Mouse (Mus musculus) testis, postnatal 10 days (tissue): Measurements from ENCODE around the gene Ackr4.
A peak's percentile ranks its signal among the peaks of the same experiment; 100 is the strongest.

Source experiments
- DNase-seq: peaks from one replicate; pipeline ENCODE4 v3.0.0; 2021; ENCODE audit warnings: low spot score

The Ackr4 gene

DNA sequence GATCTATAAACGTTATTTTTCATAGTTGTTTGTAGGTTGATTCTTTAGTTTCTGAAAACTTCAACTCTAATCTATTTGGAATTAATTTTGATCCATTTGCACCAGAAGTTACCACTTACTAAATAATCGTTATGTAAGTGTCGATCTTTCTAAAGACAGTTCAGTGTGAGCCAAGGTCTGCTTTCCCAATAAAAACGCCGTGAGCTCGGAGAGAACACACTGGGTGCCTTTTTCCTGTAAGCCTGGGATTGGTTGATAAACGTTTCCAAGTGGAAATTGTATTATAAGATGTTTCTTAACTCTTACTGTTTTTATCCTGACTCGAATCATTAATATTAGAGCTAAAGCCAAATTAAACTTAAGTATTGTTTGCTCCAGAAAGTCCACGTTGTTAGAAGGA, 19.8 kb downstream of the Ackr4 start:
- no peak for DNase-seq

DNA sequence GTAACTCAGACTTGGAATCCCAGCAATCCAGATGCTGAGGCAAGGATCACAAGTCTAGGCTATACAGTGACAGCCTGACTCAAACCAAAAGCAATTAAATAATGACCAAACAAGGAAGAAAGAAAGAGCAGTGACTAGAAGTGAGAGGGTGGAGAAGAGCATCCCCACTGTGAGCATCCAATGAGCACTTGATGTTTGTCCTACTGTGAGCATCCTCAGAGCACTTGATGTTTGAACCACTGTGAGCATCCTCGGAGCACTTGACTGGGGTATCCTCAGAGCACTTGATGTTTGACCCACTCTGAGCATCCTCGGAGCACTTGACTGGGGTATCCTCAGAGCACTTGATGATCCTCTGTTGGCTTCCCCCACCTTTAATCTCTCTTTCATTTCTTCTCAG, 21.7 kb downstream of the Ackr4 start:
- no peak for DNase-seq

DNA sequence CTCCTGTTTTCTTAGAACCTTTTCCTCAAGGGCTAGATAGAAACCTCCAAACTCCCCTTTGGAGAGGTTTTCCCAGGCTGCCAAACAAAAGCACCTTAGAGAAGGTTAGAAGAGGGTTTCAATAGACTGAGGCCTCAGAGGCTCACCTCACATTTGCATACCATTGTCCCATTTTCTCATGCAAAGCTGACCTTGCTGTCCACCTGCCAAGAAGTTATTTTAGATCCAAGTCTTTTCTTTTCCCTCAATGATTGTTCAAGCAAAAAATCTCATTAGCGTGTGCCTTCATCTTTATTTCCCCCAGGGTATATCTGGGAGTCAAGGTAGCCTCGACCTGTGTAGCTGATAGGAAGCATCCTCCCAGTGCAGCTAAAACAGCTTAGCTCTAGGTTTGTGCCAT, 23.8 kb downstream of the Ackr4 start:
- DNase-seq, result no peak

DNA sequence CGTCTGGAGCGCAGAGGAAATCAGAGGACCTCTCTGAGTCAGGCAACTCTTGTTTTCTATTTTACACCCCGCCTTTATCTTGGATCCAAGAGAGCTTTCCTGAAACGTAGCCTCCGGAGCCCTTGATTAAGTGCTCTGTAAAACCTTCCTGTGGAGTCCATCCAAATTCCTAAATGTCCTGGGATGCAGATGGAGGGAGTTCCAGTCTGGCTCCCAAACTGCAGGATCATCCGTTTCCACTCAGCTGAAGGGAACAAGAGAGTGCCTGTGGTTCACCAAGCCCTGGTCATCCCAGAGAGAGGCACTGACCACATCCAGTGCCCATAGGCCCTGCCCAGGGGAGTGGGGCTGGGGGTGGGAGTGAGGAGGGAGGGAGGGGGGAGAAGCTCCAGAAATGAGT, 24.4 kb downstream of the Ackr4 start:
- DNase-seq, result no peak

DNA sequence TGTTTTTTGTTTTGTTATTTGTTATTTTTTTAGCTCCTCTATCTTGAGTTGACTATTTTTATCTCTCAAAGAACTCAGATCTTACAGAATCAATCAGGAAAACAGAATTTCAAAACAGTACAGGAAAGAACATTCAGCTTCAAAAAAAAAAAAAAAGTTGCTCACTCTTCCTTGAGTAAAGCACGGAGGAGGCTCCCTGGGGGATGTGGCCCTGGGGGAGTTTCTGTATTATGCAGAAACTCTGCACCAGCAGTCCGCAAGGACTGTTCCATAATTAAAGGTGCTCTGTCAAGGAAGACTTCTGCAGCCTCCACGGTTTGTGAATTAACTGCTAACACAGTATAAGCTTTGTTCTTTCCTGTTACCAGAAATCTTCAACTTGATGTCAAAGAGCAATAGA, 25.3 kb downstream of the Ackr4 start:
- peak; percentile 56 for DNase-seq

DNA sequence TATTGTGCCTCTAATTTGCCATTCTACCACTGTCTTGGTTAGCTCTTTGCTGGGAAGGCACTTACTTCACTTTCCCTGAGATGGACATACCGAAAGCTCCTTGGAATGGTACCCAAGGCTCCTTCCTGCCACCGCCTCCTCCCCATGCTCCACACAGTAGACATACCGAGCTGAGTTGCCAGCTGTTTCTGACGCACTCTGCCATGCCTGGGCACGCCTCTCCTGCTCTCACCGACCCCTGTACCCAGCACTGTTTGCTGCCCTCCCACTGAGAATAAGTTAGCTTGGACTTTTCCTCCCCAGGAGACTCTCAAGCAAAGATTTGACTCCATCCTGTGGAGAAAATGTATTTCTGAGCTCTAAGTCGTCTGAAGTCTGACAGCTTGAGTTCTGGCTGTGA, 25.9 kb downstream of the Ackr4 start:
- DNase-seq, result no peak

DNA sequence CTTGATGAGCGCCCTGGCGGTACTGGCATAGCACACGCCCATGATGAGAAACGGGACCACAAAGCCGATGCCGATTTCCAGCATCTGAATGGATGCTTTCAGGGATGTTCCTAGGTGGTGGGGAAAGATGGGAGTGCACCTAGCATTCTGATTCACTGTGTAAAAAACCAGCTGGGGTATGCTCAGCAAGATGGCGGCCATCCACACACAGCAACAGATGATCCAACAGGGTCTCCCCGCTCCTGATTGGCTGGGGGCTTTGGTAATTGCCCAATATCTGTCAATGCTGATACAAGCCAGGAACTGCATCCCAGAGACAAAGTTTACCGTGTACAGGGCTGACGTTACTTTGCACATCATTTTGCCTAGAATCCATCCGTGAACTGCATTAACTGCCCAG, 27.7 kb downstream of the Ackr4 start:
- DNase-seq, result no peak

DNA sequence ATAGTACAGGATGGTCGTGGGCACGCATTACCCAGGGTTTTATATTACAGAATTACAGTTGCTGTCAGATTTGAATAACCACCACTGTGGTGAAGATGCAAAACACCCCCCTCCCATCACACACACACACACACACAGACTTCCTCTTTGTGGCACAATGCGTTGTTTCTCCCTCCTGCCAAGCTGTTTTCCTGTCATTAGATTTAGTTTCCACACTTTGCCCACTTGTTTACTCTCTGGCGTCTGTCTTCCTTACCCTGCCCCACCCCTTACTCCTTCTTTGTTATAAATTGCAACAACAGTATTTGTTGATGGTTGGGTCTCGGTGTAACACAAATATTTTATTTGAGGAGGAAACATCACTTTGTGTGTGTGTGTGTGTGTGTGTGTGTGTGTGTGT, 28.5 kb downstream of the Ackr4 start:
- no peak for DNase-seq

DNA sequence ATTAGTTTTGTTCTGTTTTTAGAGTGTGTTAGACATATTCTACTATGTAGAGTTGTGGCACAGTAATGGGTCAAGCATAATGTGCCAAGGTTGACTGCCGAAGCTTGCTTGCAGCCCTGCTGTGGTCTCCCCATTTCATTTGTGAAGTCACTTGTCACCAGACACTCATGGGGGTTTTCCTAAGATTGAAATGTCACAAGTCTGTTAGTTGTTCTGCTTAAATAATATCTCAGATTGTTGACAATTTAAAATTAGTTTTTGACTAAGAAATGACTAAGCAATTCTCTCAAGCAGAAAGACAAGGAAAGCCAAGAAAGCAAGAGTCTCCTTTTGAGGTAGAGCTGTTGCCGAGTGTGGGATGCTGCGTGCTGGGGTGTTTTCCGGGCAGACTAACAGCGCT, 33.8 kb downstream of the Ackr4 start:
- no peak for DNase-seq

DNA sequence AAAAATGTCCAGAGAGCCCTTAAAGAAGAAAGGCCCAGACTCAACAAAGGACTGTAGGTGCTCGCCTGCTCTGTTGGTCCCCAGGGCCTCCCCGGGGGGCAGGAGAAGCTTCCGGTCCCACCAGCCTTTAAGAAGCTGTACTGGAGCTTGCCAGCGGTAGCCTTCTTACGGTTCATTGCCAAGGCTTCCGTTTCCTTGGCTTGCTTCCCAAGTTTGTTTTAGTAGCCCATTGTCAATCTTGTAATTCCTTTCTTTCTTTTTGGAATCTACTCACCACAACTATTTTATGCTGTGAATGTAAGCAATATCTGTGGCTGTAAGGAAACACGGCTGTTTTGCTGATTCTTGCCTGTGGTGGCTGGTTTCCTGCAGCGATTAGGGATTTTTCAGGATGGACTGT, 38.2 kb downstream of the Ackr4 start:
- no peak for DNase-seq

DNA sequence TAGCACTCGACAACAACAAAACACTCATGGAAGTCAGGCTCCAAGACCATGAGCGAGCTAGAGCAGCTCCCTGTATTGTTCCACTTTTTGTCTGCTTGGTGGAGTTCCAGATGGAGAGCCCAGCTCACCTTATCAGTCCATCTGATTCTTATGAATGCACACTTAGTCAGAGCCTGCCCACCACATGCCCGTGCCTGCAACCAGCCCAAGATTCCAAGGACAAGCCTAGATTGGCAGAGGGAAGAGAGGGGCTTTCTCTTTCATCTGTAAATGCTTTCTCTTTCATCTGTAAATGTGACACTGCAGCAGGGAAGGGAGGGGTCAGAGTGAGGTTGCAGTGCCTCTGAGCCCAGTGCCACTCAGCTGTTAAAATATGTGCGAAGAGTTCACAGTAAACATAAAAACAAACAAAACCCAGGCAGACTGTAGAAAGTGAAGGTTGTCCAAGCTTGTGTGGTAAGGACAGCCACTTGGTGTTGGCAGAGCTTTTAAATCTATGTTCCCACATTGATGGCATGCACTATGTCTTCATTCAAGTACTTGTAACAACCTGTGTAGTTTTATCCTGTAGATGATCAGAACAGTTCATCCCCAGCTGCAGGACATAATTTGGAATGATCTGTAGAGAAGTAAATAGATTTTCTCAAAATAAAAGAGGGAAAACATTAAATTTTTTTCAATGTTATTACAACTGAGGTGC, 40.9 kb downstream of the Ackr4 start:
- DNase-seq, result no peak

DNA sequence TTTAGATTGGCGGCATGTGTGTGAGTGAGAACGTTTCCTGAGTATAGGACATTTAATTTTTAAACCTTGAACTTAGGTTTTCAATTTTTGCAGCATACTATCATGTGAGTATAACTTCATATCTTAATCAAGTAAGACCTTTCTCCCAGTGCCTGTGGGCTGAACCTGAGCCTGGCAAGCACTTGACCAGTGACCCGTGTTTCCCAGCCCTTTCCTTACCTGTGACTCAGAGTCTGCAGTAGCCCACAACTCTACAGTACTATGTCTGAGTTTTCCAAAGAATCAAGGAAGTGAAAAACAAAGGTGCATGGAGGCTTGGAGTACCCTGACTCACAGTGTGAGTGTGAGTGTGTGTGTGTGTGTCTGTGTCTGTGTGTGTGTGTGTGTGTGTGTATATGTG, 46.7 kb downstream of the Ackr4 start:
- DNase-seq, result no peak

DNA sequence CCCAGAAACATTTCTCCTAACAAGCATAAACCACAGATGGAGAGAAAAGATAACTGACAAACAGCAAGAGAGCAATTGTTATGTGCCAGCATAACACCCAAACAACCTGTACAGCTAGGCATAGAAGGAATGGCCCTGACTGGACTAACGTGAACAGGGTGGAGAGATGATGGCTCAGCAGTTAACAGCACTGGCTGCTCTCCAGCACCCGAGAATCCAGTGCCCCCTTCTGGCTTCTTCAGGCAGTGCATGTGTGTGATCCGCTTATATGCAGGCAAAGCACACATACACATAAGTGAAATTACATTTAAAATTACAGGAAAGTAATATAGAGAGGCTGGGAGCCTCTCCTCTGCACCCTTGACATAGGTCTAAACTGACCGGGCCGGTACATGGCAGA, 47.4 kb downstream of the Ackr4 start:
- DNase-seq, result no peak

DNA sequence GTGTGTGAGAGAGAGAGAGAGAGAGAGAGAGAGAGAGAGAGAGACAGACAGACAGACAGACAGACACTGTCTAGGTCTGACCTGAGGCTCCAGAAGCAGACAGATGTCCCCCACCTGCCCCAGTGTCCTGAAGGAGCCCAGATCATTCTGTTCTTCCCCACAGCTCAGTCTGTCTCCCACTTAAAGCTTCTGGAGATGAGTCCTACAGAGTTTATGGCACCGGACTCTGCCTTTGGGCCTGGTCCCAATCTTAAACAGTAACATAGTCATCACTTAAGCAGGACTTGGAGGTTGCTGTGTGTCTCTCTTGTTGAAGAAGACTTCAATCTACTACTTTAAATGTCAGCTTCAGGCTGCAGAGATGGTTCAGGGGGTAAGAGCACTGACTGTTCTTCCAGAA, 48.0 kb downstream of the Ackr4 start:
- no peak for DNase-seq

DNA sequence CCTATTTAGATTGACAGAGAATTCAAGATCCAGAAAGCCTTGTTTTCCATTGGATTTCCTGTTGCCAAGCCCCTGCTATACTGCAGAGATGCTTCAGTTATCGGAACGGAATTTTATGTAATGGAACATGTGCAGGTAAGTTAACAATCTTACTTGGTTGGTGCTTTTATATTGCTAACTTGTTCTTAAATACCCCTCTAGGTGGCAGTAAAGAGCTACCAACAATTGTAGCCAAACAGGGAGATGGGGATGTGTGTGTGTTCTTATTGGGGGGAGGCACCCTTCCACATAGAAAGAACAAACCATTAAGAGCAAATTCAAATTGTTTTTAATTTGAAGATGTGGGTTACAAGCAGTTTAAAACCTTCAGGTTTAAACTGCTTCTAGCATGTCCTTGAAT, 50.9 kb downstream of the Ackr4 start:
- DNase-seq, result no peak

DNA sequence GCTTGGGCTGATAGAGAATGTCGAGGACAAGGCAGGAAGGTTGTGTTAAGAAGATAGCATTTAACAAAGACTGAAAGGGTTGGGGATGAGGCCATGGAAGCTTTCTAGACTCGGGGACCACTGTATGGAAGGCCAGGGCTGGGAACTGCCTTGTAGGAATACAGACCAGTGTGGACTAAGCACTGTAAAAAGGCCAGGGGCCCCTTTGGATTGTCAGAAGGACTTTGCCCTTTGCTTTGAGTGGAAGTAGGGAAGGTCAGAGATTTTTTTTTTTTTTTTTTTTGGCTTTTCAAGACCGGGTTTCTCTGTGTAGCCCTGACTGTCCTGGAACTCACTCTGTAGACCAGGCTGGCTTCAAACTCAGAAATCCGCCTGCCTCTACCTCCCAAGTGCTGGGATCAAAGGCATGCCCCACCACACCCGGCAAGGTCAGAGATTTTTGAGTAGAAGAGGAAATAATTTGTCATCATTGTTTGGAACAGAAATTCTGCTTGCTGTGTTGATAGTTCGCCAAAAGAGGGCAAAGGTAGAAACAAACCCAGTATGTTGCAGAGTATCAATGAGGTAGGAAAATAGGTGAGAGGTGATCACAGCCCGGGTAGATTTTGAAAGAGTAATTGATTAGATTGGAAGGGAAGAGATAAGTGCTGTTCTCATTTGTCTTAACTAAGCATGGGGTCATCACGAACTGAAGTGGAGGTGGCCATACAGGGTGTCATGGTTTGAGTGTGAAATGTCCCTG, 55.7 kb downstream of the Ackr4 start:
- DNase-seq, result no peak

DNA sequence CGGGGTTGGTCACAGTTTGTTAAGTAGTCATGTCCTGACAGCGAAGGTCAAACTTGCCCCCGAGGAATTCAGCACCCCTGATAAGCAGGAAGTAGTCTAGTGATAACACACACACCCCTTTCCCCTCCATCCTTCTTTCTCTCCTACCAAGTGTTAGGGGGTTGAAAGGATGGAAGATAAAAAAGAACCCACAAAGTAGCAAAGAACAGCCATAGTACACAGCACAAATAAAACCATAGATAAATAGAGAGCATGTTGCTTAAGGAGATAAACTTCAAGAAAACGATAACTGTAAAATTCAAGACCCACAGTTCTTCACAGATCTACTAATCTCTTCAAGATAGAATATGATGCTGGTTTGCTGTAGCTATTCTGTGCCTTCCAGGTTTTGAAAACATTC, 56.5 kb downstream of the Ackr4 start:
- DNase-seq, result no peak

DNA sequence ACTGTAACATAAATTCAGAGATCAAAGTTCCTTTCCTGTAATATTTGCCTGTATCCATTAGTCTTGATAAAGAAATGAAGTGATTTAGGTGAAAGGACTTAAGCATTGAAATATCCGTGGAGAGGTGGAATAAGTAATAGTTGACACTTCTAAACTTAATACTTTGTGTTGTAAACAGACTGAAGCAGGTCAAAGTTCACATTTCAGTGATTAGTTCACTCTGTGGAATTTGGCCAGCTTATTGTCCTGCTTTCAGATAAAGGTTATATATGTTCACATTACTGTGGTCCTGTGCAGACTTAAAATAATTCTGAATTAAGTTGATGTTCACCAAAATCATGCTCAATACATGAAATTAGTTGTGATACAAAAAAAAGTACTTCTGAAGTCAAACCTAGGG, 62.2 kb downstream of the Ackr4 start:
- DNase-seq, result no peak

DNA sequence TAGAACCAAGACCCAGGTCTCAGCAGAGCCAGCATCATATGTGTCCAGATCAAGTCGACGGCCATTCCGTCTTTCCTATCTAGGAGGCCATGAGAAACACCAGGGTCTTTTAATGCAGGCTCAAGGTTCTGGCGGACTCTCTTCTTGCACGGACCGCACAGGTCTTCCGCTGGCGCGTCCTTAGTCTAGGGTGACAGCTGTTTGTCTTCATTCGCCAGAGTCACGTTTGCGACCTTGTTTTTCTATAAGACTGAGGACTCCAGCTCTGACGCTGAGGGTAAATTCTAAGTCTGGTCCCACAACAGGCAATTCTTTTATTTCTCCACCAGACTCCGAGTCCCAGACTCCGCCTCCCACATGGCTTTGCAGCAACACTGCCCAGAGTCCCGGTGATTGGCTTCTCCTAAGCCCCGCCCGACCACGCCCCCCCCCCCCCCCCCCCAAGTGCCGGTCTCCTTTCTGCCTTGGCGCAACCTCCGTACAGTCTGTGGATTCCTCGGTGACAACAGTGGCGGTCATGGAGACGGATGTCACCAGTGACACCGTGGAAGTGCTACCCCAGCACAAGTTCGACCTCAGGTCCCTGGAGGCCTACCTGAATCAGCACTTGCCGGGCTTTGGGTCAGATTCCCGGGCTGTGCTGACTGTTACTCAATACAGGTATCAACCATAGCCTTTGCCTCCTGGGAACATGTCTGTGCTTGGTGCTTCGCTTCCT, 63.3 kb downstream of the Ackr4 start, which contains the start of gene Acad11:
TSS of gene Acad11 (plus strand) at position 134 of the 718 bp plus-strand sequence.
- peak; percentile 88 for DNase-seq

DNA sequence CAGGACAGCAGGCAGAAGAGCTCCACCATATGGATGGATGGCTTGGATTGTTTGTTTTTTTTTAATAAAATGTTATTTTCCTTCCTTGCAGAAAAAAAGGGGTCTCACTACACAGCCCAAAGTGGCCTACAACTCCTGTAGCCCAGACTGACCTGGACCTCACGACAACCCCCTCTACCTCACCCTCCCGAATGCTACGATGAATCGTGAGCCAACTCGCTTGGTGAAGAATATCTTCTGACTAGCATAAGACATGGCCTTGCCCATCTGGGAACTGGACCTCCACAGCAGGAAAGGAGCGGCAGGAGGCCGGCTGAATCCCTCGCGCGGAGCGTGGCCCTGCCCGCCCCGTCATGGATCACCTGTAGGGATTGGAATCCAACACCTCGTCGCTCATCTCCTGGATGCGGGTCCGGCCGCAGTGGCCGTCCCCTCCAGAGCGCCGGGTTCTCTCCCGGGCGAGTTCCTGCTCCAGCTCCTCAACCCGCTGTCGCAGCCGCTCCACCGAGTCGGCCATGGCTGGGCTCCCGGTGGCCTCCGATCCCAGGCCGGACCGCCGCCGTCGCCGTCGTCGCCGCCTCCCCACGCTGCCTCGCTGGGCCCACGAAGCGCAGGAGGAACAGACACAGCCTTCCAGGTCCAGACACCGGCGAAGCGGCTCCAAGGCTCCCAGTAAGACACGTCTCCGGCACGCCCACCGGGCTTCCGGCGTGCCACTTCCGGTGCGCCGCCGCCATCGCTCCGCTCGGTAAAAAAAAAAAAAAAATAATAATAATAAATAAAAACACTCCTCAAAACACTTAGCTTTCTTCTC, 64.1 kb downstream of the Ackr4 start, which contains the start of gene Uba5:
TSS of gene Uba5 (minus strand) at position 705 of the 814 bp plus-strand sequence.
- DNase-seq, result peak; percentile 85

DNA sequence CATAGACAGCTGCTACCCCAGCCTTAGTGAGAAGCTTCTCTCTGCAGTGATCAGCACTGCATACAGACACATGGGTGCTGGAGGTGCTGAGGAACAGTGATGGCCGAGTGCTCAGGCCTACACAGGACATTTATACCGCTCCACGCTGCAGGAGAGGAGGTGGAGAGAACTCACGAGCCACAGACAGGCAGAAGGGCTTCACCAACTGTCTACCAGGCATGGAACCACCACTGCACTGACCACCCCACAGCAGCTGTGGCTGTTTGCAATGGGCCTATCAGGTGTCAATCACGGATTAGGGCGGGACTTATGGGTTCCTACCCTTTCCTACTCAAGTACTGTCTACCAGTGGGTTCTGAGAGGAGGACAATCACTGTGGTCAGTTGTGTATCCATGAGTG, 75.7 kb downstream of the Ackr4 start:
- no peak for DNase-seq

DNA sequence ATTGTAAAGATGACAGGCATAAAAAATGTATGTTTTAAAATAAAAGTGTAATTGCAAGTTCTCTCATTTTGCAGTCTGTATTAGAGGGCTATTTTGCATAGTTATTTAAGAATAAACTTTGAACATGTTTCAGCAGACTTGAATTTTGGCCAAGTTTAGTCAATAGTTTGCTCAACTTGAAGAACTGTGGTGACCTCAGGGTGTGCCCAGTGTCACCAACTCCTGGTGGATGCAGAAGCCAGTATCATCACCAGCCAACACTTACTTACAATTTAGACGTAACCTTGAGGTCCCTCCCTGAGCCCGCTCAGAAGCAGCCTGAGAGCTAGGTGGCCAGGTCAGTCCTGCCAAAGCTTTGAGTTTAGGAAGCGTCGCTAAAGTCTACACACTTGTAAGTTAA, 83.1 kb downstream of the Ackr4 start:
- DNase-seq, result no peak
